Mouse (Mus musculus) mouse embryonic stem cell (cell line): Measurements from ENCODE around the gene Pxn.
"Not testable (repeated sequence)": the region's sequence is repeated elsewhere in the genome, so short reads cannot be mapped to it uniquely, and the experiment has no call there.

ENCODE experiments used
- in situ Hi-C, 2 experiments: fragments of 300-500 bp; cut with MboI; formaldehyde crosslinking; loops; 1 replicate in 1 of 2; 3 replicates in 1 of 2; pipeline ENCODE4 v1.14.3; 2019 to 2020; ENCODE audit warnings: low sequenced_read_pairs in 2 of 2, low pct_unique_long_range_greater_than_20kb in 1 of 2, mixed read lengths in 1 of 2; ENCODE audit not compliant: unreplicated experiment in 1 of 2

The Pxn gene

DNA sequence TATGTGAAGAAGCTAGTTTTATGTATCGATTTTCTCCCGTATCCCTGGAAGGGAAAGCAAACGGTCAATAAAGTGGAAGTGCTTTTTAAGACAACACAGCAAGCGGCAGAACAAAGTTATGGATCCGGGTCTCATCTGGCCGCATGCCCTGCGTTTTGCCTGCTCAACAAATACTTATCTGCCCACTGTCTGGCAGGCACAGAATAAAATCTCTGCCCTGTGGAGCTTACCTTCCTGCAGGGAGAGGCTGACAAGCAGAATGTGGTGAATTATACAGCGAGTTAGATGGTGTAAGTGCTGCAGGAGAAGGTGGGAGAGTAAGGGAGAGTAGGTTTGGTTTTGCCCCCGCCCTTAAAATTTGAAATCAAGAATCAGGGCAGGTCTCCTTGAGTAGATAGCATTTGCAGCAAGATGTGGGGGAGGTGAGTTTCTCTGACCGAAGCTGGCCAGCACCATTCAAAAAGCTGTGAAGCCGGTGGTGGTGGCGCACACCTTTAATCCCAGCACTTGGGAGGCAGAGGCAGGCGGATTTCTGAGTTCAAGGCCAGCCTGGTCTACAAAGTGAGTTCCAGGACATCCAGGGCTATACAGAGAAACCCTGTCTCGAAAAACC is 51.8 kb downstream of the Pxn start:
- in situ Hi-C loops, result no loop called here

DNA sequence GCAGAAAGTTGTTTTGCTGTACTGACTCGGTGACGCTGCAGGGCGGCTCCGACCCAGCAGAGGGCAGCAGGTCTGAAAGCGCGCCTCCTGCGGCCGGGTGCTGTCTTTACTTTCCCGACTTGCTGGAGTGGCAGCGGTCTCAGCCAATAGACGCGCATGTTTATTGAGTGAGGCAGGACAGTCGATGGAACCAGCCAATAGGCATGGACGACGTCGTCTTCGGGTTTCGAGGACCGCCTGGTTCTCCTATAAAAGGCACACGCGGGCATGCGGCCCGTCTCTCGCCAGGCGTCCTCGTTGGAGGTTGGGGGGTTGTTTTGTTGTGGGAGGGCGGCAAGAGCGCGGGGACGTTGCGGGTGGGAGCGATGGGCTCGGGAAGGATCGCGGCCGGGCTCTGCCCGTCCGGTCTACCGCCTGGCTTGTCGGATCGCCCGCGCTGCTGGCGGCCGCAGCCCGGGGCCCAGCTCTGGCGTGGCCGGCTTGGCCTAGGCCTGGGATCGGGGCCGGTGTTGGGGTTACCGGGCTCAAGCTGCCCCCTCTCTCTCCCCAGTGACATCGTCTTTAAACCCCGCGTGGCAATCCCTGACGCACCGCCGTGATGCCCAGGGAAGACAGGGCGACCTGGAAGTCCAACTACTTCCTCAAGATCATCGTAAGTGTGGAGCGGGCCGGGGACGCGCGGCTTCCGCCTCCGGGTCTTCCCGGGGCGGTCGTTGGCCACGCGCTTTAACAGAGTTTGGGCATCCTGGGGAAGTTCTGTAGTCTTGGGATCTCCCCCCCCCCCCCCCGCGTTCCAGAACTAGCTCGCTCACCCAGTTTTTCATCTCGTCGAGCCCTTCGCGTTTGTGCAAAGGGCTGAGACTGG is 53.0 kb downstream of the Pxn start, which contains the start of gene Rplp0:
TSS of gene Rplp0 (plus strand) at position 231 of the 865 bp plus-strand sequence.
- in situ Hi-C loops, result no loop called here

DNA sequence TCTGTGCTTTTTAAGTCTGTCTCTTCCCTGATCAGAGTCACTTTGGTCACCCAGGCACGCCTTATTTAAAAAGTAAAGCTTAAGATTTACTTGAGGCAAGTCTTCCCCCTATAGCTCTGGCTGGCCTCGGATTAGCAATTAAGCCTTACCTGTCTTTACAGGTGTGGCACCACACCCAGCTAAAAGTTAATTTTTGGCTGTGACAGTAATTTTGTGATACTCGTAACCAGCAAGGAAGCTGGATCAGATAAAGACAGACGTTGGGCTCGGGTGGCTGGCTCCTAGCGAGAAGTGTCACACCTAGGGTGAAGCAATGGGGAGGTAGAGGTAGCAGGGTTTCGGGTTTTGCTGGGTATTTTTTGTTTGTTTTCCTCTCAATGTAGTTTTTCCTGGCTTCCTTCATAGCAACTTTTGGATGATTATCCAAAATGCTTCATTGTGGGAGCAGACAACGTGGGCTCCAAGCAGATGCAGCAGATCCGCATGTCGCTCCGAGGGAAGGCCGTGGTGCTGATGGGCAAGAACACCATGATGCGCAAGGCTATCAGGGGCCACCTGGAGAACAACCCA is 53.9 kb downstream of the Pxn start:
- in situ Hi-C loops, result no loop called here

DNA sequence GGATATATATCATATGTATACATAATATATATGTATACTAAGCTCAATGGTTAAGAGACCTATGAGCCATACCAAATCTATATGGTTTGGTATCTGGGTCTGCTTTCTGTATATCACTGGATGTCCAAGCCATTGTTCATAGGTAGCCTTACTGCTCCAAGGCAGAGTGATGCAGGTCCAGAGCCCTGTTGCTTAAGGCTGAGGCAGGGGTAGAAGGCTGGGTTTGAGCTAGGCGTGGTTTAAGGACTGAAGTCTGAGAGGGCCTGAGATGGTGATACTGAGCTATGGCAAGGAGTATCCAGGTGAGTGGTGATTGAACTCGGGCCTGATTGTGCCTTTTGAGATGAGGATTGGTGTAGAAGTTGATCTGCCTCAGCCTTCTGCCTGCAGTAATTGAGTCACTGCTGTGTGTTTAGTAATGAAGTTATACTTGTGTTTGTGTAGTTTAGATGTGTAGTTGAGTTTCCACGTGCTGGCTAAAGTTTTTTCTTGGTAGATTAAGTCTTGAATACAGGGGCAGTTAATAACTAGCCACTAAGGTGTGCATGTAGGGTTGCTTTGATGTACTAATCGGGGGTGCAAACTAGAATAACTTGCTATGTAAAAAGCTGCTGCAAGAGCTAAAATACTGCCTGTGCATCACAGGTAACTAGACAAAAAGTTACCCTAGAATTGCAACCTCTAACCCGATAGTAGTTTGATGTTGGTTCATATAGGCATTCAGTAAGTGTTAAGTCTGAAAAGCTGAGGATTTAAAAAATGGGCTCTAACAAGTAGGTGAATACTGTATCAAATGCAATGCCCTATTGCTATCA is 57.5 kb downstream of the Pxn start:
- in situ Hi-C loops, result no loop called here

DNA sequence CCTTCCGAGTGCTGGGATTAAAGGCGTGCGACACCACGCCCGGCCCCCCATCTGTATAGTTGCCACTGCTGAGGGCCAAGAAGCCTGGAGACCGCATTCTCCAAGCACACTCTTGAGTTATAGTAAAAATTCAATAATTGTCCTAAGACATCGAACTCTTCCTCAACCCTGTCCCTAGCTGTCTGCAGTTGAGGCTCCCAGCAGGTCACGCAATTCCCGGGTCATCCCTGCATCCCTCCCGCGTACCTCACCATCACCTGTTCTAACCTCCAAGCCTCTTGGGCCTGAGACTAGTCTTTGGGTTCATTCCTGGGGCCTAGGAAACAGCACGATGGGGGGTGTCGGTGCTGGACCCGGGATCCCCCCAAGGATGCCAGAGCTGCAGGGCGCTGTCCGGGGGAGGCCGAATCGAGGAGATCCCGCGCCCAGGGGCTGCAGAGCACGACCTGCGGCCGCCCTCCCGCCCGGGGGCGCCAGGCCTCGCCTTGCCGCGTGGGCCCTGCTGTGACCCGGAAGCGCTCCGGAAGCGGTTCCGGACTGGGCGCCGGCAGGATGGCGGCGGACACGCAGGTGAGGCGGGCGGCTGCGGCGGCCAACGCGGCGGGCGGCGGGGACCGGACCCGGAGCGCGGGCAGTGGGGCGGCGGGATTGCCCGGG is 58.4 kb downstream of the Pxn start, which contains the start of gene Gcn1l1:
TSS of gene Gcn1l1 (plus strand) at position 518 of the 657 bp plus-strand sequence.
- in situ Hi-C loops, result no loop called here

DNA sequence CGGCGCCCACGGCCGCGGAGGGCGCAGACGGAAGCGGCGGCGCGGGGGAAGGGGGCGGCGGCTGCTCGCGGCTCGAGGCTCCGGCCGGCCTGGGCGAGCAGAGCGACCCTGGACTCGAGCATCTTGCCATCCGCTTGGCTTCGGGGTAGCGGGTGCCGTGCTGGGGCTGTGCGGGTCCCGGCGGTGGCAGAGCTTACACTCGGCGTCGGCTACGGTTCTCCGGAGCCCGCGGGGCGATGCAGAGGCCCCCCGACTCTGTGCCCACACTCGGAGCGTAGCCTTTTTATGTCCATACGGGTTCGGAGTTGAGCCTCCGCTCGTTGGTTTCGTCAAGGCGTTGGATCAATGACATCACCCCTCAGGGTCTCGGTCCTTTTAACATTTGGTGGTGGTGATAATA is 58.9 kb downstream of the Pxn start:
- in situ Hi-C loops, result no loop called here

DNA sequence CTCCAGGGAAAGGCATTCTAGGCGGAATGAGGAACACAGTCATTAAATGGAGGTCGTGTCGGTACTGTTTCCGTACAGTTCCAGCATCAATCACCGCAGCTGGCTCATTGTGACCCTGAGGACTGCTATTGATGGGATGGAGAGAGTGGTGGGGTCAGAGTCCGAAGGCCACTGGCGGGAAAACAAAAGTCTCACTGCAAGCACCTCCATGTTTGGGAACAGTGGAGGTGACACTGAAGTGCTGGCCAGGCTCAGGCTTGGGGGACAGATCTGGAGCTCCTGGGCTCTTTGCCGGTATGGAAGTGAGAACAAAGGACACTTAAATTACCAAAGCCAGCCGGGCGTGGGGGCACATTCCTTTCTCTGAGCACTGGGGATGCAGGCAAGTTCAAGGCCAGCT is 62.2 kb downstream of the Pxn start:
- in situ Hi-C loops, result no loop called here

DNA sequence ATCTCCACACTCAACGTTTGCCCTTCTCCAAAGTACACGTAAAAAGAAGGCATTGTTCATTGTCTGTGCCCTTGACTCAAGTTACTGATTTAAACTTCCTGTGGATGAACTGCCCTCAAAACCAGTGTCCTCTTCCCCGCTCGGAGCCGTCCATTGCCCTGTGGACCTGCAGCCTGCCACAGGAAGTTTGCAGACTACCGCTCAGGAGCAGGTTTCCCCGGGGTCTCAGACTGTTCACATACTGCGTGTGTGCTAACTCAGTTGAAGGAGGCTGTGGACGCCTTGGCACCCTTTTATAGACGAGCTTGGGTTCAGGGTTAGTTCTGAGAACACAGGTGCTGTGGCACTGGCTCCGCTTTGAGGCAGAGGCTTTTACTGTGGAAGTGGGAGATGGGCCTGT is 62.8 kb downstream of the Pxn start:
- in situ Hi-C loops, result no loop called here

DNA sequence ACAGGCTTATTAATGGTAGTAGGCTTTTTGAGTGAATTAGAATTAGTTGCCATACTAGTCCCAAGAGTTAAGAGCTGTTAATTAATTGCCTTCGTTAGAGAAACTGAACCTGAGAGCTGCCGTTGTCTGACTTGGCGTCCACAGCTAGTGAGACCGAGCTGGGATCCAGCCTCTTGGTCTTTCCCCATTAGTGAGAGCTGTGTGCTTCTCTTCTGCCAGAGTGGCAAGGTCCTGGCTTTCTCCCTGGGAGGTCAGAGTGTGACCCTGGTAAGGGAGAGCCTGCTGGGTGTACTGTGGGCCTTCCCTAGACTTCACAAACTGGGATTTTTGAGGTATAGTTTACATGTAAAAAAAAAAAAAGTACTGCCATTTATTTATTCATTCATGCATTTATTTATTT is 63.2 kb downstream of the Pxn start:
- in situ Hi-C loops, result no loop called here

DNA sequence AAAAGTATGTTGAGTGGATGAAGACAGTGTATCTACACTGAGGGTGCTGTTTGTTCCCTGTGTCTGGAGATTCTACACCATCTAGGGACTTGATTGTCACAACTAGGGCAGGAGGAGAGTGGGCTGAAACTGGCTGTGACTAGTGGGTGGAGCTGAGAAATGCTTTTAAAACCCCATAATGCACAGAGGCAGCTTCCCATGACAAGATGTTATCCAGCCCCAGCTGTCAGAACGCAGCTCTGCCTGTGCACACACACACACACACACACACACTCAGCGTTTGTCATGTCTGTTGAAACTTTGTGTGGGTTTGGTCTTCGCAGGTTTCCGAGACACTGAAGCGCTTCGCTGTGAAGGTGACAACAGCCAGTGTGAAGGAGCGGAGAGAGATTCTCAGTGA is 64.6 kb downstream of the Pxn start:
- in situ Hi-C loops, result no loop called here

DNA sequence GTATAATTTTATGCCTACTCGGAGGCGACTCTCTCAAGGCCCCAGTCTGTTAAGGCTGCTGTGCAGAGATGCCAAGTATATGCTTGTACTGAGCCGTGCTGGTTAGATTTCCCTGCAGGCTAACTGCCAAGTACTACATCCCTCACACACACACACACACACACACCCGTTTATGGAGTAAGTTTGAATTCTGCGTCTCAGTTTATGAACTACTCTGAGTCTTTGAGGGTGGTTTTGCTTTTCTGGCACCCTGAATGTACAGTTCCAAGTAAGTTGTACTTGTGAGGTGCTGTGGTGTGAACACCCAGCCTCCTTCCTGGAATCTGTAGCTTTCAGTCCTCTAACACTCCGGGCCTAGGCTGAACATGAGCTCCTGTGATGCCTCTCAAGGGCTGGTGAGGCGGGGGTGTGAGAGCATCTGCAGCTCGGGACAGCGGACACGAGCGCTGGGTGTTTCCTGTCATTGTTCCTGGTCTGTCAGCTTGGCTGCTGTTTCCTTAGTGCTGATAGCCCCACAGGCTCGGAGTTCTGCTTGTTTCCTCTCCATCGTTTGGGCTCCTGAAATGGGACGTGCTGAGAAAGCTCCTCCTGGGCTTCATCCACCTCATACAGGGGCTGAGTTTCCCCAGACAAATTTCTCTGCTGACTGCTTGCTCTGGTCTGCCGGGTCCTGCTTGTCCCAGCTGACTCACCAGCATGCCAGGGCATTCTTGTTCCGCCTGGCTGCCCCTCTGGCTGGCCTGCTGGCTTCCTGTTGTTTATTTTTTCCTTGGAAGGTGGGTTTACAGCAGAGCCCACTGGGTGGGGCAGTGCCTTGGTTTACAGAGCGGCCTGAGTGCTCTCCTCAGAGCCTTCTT is 66.4 kb downstream of the Pxn start:
- in situ Hi-C loops, result no loop called here

DNA sequence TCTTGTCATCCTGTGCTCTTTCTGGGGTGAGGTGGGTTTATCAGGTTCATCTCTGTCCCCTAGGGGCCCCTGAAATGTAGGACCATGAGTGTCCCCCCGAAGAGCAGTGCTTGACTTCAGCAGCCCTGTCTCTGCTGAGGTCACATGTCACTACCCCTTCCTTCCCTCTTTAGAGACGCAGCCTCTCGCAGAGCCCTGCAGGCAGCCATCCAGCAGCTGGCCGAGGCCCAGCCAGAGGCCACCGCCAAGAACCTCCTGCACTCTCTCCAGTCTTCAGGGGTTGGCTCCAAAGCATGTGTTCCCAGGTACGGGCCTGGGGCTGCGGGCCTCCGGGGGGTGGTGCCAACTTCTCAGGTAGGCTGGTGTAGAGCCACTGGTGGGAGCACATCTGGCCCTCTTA is 68.5 kb downstream of the Pxn start:
- in situ Hi-C loops, result no loop called here

DNA sequence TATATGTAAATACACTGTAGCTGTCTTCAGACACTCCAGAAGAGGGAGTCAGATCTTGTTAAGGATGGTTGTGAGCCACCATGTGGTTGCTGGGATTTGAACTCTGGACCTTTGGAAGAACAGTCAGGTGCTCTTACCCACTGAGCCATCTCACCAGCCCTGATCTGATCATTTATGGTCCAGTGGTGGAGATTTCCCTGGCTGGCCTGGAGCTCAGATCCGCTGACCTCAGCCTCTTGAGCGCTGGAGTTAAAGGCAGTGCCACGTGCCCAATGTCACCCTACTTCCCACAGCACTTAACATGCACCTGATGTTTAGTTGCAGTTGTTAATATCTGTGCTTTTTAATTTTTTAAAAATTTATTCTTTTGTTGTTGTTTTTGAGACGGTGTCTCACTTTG is 71.2 kb downstream of the Pxn start:
- in situ Hi-C loops, result not testable (repeated sequence)

DNA sequence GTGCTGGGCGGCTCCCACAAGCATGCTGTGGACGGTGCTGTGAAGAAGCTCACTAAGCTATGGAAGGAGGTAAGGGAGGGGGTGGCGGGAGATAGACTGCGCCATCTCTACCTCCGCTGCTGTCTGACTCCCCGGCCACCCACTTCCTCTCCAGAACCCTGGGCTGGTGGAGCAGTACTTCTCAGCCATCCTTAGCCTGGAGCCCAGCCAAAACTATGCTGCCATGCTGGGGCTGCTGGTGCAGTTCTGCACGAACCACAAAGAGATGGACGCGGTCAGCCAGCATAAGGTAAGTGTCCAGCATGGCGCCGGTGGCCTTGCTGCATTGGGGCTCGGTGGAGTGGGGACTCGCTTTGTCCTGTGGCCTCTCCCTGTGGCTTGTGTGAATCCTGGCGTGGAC is 72.4 kb downstream of the Pxn start:
- in situ Hi-C loops, result no loop called here

DNA sequence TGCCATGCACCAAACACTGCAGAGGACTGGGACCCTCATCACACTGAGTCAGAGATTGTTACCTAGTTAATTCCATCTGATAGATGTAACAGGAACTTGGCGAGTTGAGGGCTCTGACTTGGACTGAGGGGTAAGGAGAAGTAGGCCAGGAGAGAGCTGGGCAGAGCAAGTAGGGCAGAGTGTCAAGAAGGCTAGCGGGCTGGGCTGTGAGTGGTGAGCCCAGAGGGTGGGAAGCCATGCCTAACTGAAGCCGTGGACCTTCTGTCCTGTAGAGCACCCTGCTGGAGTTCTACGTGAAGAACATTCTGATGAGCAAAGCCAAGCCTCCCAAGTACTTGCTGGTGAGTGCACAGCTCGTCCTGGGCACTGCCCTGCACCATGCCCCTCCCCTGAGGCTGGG is 72.9 kb downstream of the Pxn start:
- in situ Hi-C loops, result no loop called here

DNA sequence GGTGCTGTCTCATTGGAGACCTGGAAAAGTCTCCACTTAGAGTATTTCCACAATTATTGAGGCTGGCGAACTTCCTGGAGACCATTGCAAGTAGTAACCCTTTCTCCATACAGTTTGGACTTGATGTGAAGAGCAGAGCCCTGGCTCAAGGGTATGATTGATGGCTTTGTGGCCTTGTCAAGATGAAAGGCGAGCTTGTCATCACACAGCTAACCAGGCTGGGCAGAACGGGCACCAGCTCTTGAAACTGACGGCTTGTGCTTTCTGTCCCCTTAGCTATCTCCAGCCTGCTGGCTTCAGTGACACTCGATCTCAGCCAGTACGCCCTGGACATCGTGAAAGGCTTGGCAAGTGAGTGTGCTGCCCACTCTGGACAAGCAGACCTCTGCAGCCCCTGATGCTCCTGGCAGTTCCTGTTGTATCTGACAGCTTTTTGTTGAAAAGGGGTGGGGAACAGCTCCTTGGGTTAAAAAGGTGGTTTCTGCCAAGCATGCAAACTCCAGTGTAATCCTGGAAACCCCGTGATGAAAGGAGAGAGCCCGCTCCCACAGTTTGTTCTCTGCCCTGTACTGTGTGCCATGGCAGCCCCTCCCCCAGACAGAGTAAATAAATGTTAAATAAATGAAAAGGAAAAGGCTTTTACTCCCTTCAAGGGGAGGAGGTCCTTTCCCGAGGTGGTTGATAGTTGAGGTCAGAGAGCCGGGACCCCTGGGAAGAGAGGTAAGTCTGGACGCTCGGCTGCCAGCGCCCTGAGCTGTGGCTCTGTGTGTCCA is 73.9 kb downstream of the Pxn start:
- in situ Hi-C loops, result no loop called here

DNA sequence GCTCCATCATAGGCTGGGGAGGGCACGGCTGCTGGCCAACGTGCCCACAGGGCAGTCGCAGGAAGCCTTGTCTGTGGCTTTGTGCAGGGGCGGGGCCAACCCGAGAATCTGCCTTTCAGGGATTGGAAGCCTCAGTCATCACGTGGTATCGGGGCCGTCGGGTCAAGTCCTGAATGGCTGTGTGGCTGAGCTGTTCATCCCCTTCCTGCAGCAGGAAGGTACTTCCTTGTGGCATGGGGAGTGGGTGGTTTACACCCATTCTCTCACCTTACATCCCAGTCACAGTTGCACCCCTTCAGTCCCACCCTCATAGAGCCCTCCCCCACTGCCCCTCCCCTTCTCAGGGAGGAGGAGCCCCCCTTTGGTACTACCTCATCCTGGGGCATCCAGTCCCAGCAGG is 75.2 kb downstream of the Pxn start:
- in situ Hi-C loops, result no loop called here
